Mouse (Mus musculus) cerebellum, adult 2 months (tissue): ENCODE measurements around the gene Asna1.

Source experiments
- CTCF ChIP-seq: fragments of 200-500 bp; IDR thresholded peaks from 2 replicates; pipeline ENCODE4 v1.5.1; 2011; ENCODE audit warnings: low read depth, mild to moderate bottlenecking, control low read depth, low read length, moderate library complexity, borderline replicate concordance; ENCODE audit not compliant: insufficient read depth
- POLR2A ChIP-seq: fragments of 200-500 bp; IDR thresholded peaks from 2 replicates; pipeline ENCODE4 v1.6.1; 2011; ENCODE audit warnings: low read length, control low read depth, borderline replicate concordance; ENCODE audit not compliant: insufficient read depth

DNA sequence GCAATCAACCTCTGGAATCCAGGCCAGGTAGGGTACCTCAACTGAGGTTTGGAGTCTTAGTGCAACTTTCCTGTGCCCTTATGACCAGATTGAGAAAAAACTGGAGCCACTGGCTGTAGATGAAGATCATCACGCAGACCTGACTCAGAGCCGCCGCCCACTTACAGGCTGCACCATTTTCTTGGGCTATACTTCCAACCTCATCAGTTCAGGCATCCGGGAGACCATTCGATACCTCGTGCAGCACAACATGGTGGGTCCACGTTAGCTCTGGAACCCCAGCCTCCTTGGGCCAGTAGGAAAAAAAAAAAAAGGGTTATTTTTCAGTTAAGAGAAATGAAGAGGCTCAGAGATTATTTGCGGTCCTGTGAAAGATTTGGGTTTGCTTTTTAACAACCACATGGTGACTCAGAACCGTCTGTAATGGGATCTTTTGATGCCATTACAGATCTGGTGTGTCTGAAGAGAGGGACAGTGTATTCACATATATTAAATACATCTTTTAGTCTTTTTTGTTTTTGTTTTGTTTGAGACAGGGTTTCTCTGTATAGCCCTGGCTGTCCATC lies 47.4 kb upstream of the Asna1 start:
- no peak for TF ChIP-seq CTCF
- TF ChIP-seq POLR2A, result no peak
